Mouse (Mus musculus) thymus, postnatal 25 days (tissue): ENCODE data around the gene Adamts15.

ENCODE experiments used
- DNase-seq: peaks from one replicate; pipeline ENCODE4 v3.0.0; 2022

Adamts15 gene

DNA sequence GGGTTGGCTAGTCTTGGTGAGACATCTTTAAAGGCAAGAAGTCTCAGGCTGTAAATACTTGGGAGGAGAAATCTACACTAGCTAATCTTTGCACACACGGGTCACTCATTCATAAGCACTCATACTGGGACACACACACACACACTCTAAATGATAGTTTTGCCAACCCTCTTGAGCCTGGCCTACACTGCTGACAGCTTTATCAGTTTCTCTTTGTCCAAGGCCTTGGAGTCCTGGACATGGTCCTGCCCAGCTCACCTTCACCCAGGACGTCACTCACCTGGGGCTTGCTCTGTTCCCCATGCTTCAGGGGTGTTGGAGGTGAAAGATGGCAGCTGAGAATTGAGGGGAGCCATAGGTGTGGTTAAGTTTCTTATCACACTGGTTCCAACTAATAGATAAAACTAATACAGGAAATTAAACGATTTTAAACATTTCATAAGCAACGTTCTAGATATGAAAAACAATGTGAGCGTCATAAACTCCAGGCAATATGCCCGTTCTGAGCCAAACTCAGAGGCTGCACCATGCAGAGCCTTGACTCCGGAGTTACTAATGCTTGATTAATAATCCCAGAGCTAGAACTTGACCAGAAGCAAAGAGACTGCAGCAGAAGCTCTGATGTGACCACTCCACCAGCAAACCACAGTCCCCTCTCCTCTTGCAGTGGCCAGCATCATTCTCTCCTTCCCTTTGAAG is 42.9 kb downstream of the Adamts15 start:
- no peak for DNase-seq

GRCm38 (mm10) chr9:30876552-30876951 is 45.7 kb downstream of the Adamts15 start:
- no peak for DNase-seq

DNA sequence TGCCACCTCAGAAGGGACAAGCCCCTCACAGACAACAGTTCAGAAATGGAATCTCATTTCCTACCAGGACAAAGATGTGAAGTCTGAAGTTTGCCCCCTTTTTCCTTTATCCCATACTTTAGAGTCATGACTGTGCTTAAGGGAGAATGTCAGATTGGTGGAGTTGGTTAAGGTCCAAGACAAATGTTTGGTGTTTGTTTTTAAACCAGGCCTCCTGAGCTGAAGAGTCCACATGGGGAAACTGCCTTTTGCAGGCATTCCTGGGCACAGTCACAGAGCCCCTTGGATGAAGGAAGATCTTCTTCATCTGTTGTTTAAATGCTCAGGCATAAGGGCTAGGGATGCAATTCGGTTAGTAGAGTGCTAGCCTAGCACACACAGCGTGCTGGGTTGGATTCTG is 66.4 kb downstream of the Adamts15 start:
- no peak for DNase-seq

DNA sequence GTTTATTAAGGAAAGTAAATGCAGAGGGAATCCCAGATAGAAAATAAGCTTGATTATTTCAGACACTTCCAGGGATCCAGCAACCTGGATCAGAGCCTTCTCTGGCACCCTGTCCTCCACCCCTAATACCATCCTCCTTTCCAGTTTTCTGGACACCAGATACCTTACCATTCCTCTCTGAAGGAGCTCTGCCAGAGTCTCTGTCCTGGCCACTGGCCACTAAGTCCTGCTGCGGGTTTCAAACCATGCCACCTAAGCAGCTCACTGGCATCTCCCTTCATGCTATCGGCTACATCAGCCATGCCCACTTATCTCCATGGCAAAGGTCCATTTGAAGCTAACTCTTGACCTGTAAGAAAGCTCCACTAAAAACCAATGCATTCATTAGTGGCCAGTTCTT is 70.4 kb downstream of the Adamts15 start:
- no peak for DNase-seq

GRCm38 (mm10) chr9:30849951-30850350 is 72.3 kb downstream of the Adamts15 start:
- DNase-seq = no peak

DNA sequence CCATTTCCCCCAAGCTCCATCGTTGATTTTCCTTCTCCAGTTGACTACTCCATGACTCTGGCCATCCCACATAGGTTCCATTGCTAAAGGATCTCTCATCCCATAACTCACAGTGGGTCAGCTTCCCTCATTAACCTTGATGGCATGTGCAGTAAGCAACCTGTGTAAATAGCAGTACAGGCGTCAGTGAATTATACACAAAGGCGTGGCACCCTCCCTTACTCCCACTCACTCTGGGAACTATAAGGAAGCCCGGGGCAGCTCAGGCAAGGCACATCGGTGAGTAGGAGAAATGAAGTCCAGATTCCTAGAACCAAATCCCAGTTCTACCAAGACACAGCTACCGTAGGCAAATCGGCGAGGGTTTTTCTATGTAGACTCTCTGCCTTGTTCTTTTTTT is 72.8 kb downstream of the Adamts15 start:
- DNase-seq = no peak
